Mouse (Mus musculus) NIH3T3 (cell line): ENCODE data around the gene Dnajc5g.

Experiments
- DNase-seq: peaks from one replicate; pipeline ENCODE4 v3.0.0-alpha.2; 2012; ENCODE audit warnings: low read depth

The Dnajc5g gene

GRCm38 (mm10) chr5:31108000-31108490 lies 2.0 kb downstream of the Dnajc5g start, which contains the start of gene Slc30a3:
Gene Slc30a3 (minus strand): TSS chr5:31108237.
- DNase-seq = no peak

- DNase-seq = peak; percentile 73
These were observed 4.7 kb downstream of the Dnajc5g start for GRCm38 (mm10) chr5:31110781-31111180.

GRCm38 (mm10) chr5:31116354-31116753 lies 10.3 kb downstream of the Dnajc5g start, which contains the start of gene Trim54:
Gene Trim54 (plus strand): TSS chr5:31116712.
- DNase-seq = no peak

GRCm38 (mm10) chr5:31116912-31117311 lies 10.8 kb downstream of the Dnajc5g start:
- DNase-seq = no peak

GRCm38 (mm10) chr5:31121111-31121510 lies 15.0 kb downstream of the Dnajc5g start:
- DNase-seq = no peak

- peak; percentile 56 for DNase-seq
These were observed 17.4 kb downstream of the Dnajc5g start for GRCm38 (mm10) chr5:31123481-31123880.

- peak; percentile 32 for DNase-seq
These were observed 20.0 kb downstream of the Dnajc5g start for GRCm38 (mm10) chr5:31126050-31126449.

- DNase-seq = no peak
These were observed 30.8 kb downstream of the Dnajc5g start for GRCm38 (mm10) chr5:31136730-31137424.

- DNase-seq = no peak
These were observed 31.6 kb downstream of the Dnajc5g start for GRCm38 (mm10) chr5:31137658-31138057.

GRCm38 (mm10) chr5:31138241-31138967 lies 32.3 kb downstream of the Dnajc5g start, which contains the start of gene Ucn:
Gene Ucn (minus strand): TSS chr5:31138829.
- DNase-seq = no peak

- peak; percentile 68 for DNase-seq
These were observed 32.9 kb downstream of the Dnajc5g start for GRCm38 (mm10) chr5:31138968-31139425.

GRCm38 (mm10) chr5:31149781-31150180 lies 43.7 kb downstream of the Dnajc5g start:
- peak; percentile 75 for DNase-seq

- peak; percentile 96 for DNase-seq
These were observed 45.7 kb downstream of the Dnajc5g start for GRCm38 (mm10) chr5:31151746-31152145.

GRCm38 (mm10) chr5:31153516-31154151 lies 47.5 kb downstream of the Dnajc5g start:
- DNase-seq = no peak

GRCm38 (mm10) chr5:31154152-31154553 lies 48.1 kb downstream of the Dnajc5g start, which contains the start of gene Mpv17:
Gene Mpv17 (minus strand): TSS chr5:31154251.
- DNase-seq = peak; percentile 85
